Mouse (Mus musculus): ENCODE data around the gene Dcun1d3.

The Dcun1d3 gene

GRCm38 (mm10) chr7:119895639-119896512 is at the start of gene Dcun1d3, which contains the start of gene Lyrm1:
Dcun1d3 (minus strand) TSS chr7:119896298.
Lyrm1 (plus strand) TSS chr7:119895861.
- DNase-seq: peak; percentile 95 to 97

GRCm38 (mm10) chr7:119941569-119941968 is 45.5 kb upstream of the Dcun1d3 start:
- no peak for DNase-seq

DNA sequence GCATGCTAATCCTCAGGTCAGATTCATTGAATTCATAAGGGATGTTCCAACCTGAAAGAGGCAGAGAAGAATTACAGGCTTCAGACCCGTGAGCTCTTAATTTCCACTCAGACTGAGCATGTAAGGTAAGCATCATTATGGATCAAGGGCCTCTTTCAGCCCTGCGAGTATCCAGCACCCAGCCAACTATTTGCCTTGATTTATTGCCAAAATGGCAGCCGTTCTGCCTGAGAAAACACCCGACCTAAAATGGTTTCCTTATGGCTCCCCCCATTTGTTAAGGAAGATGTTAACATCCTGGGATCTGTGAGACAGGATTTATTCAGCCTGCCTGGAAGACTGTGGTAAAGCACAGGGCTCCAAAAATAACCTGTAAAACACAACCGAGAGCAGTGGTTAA is 40.9 kb upstream of the Dcun1d3 start:
- no peak for DNase-seq

DNA sequence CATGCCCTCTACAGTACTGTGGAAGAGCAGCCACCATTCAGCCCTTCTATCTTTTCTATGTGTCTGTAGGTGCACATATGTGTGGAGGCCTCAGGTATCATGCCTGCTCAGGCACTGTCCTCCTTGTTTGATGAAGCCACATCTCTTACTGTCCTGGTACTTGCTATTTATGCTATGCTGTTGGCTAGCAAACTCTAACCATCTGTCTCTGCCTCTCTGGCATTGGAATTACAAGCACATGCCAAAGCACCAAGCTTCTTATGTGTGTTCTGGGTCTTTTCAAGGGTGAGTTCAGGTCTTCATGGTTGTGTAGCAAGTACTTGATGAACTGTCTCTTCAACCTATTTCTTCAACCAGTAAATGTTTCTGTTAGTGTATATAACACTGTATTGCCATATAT is 40.2 kb upstream of the Dcun1d3 start:
- DNase-seq: peak; percentile 3 to 20

DNA sequence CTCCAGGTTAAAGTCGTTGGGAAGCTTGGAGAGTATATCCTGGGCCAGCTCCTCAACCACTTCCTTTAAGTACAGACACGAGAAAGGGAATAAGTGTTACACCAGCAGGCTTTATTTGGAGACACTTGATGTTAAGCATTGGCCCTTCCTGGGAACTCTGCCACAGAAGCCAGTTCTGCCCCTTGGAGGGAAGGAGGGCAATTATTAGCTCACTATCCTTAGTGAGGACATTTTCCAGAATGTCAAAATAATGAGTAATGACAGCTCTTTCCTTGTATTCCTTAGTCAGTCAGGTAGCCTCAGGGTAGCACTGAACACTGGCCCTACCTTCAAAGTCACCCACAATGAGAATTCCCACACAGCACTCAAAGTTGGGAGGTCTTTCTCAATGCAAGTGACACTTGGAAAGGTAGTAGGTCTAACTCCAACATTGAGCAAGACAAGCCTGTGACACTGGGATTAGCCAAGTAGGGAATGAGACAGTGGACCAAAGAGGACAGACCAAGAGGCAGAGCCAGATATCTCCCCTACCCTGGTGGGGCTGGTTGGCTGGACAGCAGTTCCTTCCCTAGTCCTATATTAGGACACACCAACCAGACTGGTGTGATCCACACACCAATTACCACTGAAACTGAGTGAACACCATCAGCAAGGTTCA is 32.8 kb upstream of the Dcun1d3 start:
- DNase-seq: no peak

DNA sequence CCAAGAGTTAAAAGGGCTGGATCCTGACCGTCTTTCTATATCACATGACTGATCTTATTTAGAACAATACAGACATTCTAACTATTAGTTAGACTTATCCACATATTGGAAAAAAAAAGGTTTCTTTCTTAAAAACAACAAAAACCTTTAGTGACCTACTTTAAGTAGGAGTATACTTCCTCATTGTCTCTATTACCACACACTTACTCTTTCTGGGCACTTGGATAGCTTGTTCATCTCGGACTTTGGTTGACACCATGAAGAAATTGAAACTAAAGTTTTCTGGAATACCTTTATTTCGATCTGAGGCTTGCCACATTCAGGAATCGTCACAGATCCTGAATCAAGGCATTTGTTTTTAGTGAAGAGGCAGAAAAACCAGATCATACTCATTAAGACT is 25.0 kb upstream of the Dcun1d3 start:
- no peak for DNase-seq

DNA sequence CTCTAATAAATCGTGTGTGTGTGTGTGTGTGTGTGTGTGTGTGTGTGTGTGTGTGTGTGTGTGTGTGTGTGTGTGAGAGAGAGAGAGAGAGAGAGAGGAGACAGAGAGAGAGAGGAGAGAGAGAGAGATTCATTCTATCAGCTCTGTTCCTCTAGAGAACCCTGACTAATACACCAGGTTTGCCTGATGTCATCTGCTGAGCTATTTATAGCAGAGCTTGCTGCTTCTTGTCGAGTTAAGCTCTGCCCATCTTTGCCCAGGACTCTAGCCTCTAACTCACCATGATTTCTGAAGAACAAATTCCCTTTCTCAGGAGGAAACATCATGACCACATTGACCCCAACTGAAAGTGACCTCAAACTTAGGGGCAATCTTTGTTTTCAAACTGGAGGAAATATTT is 24.4 kb upstream of the Dcun1d3 start:
- DNase-seq: peak in 1 of 2 experiments; percentile 23

DNA sequence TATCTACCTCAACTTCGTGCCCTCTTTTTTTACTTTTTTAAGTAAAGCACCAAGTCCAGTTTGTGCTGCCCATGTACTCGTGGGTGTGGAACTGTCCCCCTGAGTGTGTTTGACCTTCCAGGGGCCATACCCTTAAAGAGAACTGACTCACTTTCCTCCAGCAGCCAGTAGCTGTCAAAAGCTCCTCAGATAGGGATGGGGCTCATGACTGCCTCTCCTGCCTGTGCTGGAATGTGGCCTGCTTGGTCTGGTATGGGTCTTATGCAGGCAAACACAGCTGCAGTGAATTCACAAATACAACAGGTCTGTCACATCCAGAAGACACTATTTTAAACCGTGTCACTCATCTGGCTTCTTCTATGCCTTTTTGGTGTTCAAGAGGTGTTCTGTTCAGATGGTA is 15.6 kb upstream of the Dcun1d3 start:
- no peak for DNase-seq

DNA sequence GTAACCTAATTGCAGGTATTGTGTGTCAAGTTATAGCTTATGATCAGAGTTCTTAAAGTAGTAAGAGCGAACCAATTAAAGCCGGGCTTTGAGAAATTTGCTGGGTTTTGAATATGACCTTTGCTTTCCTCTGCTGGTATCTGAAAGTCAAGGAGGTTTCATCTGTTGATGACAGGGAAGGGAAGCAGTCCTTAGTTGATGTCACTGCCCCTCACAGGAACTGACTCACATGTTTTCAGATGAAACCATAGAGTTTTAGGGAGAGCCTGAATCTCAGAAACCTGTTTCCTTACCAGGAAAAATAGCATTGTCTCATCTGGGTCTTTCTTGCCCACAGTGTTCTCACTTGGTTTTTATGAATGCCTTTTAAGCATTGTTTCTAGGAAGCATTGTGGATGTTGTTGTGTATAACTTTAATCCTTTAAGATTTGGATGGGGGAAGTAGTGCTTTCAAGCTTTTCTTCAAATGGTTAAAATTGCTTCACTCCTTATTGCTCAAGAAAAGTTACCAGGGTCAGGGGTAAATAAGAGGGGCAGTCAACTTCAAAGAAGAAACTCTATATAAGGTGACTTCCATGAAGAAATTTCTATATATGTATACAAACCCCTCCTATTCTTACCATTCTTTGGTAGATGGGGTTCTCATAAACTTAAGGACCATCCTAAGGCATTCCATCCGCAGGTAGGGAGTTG is 10.6 kb upstream of the Dcun1d3 start:
- DNase-seq: no peak

DNA sequence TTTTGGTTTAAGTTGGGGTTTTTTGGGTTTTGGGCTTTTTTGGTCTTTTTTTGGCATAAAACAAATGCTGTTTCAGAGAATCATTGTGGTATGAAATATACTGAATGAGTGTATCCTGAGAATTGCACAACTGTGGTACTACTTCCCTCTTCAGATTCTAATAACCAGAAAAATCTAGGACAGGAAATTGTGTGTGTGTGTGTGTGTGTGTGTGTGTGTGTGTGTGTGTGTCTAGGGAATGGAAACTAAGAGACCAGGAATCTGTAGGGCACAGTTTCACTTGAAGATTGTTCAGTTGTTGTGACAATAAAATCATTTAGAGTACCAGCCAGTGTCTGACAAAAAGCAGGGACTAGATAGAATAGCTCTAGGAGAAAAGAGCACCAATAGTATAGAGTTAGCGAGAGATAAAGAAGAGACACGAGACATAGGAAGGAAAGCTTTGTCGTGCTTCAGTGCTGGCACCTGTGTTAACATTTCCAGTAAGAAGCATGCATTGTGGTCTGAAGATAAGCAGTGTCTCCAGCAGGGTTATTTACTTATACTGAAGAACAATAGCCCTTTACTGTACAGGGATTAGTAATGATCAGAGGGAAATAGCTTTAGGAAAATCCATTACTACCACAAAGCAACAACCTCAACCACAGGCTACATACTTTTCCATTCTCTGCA is 3.4 kb upstream of the Dcun1d3 start:
- no peak for DNase-seq

DNA sequence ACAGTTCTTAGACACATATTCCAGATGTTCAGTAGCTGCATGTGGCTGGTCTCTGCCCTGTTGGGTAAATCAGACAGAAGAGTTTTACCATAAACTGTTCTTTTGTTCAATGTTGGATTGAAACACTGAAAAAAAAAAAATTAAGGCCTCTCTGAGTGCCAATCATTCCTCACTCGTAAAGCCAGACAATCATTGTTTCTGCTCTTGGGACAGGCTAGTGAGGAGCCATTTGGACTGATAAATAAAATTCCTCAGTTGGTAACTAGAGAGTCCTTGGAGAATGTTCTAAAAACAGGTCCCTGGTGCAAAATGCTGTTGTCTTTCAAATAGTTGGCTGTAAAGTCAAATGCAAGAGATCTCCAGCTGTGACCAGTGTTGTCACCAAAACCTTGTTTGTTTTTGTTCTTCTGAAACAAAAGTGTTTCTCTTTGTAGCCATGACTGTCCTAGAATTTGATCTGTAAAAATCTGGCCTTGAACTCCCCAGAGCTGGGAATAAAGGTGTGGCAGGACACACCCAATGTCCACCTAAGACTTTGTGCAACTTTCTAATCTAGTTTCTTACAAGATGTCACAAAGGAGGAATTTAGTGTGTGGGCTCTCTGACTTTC is 2.3 kb upstream of the Dcun1d3 start:
- no peak for DNase-seq

DNA sequence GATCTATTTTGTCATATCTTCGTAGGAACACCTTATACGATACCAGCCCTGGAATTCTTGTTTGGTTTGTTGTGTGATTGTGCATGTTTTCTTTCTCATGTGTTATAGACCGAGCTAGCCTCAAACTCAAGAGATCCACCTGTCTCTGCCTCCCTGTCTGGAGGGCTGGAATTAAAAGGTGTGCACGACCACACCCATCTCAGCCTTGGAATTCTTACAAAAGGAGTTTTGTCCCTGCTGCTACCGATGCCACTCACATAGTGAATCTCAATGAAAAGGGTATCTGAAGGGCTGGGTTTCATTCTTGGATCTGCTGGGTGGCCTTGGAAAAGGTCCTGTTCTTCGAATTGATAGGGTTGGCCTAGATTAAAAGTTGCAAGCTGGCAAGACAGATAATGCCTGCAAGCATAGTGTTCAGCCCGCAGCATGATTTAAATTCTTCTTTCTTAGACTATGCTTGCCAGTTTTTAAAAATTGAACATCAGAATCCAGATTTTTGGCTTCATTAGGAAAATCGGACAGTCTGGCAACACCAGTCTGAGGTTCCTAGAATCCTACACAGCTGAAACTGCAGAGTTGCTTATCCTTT is 1.5 kb upstream of the Dcun1d3 start:
- no peak for DNase-seq

DNA sequence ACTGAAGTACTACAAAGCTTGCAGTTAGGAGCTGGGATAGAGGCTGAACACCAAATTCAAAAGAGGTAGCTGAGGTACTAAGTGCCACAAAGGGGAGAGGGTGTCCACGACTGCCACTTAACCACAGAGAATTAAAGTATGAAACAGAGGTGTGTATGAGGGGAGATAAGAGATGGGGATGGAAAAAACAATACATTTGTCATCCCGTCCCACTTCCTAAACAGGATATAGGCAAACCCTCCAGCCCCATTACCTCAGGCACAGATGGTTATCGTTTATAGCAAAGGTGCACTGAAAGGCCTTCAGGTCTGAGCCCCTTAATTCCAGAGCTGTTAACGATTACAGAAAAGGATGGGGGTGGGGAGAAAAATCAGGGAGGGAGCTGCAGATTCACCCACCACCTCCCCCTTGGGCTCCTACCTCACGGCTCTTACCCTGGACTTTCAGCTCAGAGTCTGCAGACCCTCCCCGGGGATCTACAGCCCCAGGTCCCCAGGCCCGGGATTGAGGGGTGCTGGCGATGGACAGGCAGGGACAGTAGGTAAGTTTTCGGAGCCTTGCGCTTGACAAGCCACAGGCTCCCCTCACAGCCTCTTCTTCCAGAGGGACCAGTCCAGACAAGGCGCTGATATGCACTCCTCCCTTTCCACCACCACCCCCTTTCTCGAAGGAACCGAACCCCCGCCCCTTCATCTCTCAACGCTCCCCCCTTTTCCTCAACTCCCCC is 1.1 kb downstream of the Dcun1d3 start:
- DNase-seq: no peak

DNA sequence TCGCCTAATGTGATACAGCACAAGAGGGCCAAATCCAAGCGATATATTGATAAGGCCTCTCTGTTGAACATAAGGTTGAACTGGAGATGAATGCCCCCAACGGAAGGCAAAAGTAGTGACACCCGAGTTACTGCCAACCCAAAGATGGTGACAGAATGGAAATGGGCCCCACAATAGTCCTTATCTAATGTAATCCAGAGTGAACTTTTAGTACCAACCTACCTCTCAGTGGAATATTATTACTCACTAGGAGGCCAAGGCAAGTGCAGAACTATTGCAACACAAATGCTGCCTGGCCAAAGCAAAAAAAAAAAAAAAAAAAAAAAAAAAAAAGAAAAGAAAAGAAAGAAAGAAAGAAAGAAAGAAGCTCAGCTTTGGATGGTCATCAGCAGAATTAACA is 3.4 kb downstream of the Dcun1d3 start:
- no peak for DNase-seq

DNA sequence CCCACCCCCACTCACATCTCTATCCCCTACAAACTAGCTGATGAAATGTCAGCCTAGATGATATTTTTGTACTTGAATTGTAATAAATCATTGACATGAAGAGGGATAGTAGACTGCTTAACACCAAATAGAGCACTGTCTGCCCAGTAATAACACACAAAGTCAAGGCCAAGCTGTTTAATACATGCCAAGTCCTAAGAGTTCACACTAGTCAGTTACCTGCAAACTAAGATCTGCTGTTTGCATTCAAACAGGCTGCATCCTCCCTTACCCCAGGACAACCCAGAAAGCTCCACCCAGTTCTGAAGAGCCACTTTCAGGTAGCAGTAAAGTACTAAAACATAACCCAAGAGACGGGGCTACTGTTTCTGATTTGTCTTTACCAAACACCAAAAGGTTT is 3.9 kb downstream of the Dcun1d3 start:
- DNase-seq: no peak

- DNase-seq: no peak
Observed at GRCm38 (mm10) chr7:119887887-119888286, 8.2 kb downstream of the Dcun1d3 start.

- DNase-seq: no peak
Observed at GRCm38 (mm10) chr7:119881229-119881628, 14.9 kb downstream of the Dcun1d3 start.

GRCm38 (mm10) chr7:119880345-119880744 is 15.8 kb downstream of the Dcun1d3 start:
- DNase-seq: no peak

- no peak for DNase-seq
Observed at GRCm38 (mm10) chr7:119879171-119879570, 16.9 kb downstream of the Dcun1d3 start.

DNA sequence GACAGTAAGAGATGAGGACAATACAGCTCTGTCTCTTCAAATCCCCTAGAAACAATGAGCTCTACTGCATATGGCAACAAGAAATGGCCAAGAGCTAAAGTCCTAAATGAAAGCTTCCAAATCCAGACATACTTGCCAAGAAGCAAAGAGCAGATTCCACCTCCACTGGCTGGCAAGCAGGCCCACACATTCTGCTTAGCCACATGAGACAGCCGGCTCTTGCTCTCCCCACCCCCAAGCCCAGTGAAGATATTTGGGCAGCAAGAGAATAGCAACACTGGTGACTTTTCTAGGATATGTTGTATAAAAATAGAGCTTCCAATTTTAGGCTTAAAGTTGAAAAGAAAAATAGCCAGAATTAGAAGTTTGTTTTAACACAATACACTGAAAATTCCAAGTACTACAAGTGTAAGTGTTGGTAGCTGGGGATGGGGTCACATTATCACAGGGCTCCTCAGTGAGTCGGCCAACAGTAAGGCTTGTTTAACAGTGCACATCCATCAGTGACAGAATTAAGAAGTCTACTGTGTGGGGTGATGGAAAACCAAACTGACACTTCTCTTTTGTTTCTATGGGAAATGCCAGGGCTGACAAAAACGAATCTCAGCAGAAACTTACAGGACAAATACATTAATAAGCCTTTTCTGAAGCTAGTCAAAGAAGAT is 20.2 kb downstream of the Dcun1d3 start:
- DNase-seq: peak; percentile 21 to 35

- DNase-seq: no peak
Observed at GRCm38 (mm10) chr7:119873050-119873449, 23.0 kb downstream of the Dcun1d3 start.
